ENCODE assay signal across 8 mouse cellular contexts in genomic region chr1:186550265-186550885, GRCm38 (mm10).
DNase-seq lines count a peak whose midpoint lies in the region; ATAC-seq and TF ChIP-seq lines count a peak whose summit lies in the region.
"Had no signal": no experiment of that assay in that cellular context is flagged by ENCODE, and none has a peak within 500 bp of the region (broad histone marks: within the 10 kb centered on the region; RNA-seq: fewer than 3 reads in every experiment).

No protein-coding gene starts in this region.

- no peak overlapping the region for H3K27ac ChIP-seq in left cerebral cortex, adult 2 months

- intact Hi-C loops in left cerebral cortex, adult 2 months (cut with DNase I): loop anchor here (5.0 kb wide), 1 partner anchor 157 kb away; the partner anchor contains the start of gene Tgfb2
- intact Hi-C loops in left cerebral cortex, postnatal 36 days (cut with DNase I): no loop called here

- peak in 1 of 2 experiments; percentile 14 for DNase-seq in left cerebral cortex, adult 2 months (ENCODE audit: extremely low spot score in 1 of 2, low spot score in 2 of 2)
- DNase-seq in left cerebral cortex, postnatal 36 days (ENCODE audit: low spot score in 2 of 2): no peak
- DNase-seq in adrenal gland, adult 18-20 months (ENCODE audit: low spot score in 2 of 2): peak; percentile 56 to 60
- DNase-seq in cerebellum, postnatal 14 days: peak; percentile 83 to 84
- peak; percentile 37 to 49 for DNase-seq in lung, adult 18-20 months
- no peak for DNase-seq in neural tube, embryonic 10.5 days (ENCODE audit: extremely low spot score, low spot score)

- no peak overlapping the region for H3K4me3 ChIP-seq in left cerebral cortex, adult 2 months
- H3K4me3 ChIP-seq: megakaryocyte, embryonic 14.5 days had no signal

- ATAC-seq in inflammation-experienced regulatory T-cells, adult 6 months: no peak

- peak; percentile 48 for TF ChIP-seq CTCF in left cerebral cortex, adult 2 months (IDR thresholded peaks at IDR 0.05)

Comparison
In these comparisons a context has a peak if more than half of its experiments do, and no peak if none do; other contexts are left out.
1. DNase-seq: peak in adrenal gland, adult 18-20 months (2 of 2), cerebellum, postnatal 14 days (2 of 2) and lung, adult 18-20 months (2 of 2); none in left cerebral cortex, postnatal 36 days (0 of 2) and neural tube, embryonic 10.5 days (single experiment).